Mouse (Mus musculus): ENCODE measurements around the gene Rbm3.

Rbm3 gene

DNA sequence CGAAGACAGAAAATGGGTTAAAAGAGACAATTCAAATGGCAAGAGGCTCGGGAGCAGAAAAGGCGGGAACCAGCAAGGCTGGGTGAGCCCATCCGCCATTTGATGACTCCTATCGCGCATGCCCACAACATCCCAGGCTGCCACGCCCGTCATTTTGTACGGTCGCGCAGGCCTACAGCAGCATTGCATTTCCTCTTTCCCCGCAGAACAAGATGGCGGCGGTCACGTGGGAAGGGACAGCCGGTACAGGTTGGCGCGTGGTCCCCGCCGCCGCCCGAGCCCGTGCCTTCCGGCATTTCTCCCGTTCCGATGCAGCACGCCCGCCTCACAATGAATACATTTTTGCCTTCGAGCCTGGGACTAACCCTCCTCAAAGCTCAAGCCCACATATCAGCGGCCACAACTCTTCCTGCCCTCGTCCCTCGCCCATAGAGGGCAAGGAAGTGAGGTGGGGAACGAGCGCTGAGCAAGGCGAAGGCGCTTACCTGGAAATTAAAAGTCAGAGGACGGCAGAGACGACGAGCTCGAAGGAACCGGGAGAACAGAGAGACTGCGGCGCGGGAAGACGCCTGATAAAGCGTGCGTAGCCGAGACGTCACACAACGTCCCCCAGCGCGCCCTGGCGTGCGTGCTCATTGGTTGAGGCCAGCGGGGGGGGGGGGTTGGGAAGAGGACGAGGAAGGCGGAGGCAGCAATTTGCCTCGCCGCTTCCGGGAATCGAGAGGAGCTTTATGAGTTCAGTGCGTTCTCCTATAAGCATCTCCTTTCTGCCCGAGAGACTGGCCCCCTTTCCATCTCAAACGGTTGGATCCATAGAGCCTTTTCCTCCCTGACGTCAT, at the start of gene Rbm3:
TSS of gene Rbm3 (minus strand) at position 728 of the 839 bp plus-strand sequence.
- in situ Hi-C loops (cut with MboI, MseI), result no loop called here

GRCm38 (mm10) chrX:8193419-8193723, 47.7 kb upstream of the Rbm3 start, which contains the start of gene Ebp:
Gene Ebp, minus strand, starts transcription at chrX:8193512.
- in situ Hi-C loops (cut with MboI, MseI), result loop anchor here (10.0 kb wide), 1 partner anchor 441 kb away; no protein-coding TSS in a partner anchor

GRCm38 (mm10) chrX:8192640-8193418, 47.1 kb upstream of the Rbm3 start:
- in situ Hi-C loops (cut with MboI, MseI), result loop anchor here (10.0 kb wide), 1 partner anchor 442 kb away; no protein-coding TSS in a partner anchor

DNA sequence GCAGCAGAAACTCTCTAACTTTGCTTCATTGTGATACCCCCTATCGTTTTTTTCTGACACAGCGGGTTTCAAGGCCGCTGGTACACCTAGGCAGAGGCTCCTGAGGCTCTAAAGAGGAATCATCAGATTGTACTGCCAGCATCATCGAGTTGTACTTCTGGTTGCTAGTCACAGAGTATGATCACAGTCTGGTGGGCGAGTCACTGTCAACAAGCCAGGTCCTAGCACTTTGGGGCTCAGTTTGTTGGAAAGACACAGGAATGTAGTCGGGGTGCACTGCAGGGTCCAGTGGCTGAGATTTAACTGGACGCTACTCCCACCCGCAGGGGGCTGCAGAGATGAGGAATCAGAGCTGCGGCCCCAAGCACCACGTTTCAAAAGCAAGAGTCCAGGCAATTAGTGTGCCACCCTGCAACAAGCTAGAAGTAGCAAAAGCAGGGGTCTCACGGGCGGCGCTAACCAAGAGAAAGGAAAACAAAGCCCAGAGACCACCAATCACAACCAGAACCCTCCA, 46.5 kb upstream of the Rbm3 start:
- in situ Hi-C loops (cut with MboI, MseI), result loop anchor here (10.0 kb wide), 1 partner anchor 443 kb away; no protein-coding TSS in a partner anchor

- in situ Hi-C loops (cut with MboI, MseI), result no loop called here
These were observed 37.3 kb upstream of the Rbm3 start for GRCm38 (mm10) chrX:8182871-8183540.

GRCm38 (mm10) chrX:8179646-8180045, 34.0 kb upstream of the Rbm3 start:
- in situ Hi-C loops (cut with MboI, MseI), result no loop called here

- in situ Hi-C loops (cut with MboI, MseI), result no loop called here
These were observed 33.2 kb upstream of the Rbm3 start for GRCm38 (mm10) chrX:8178871-8179270.

GRCm38 (mm10) chrX:8175504-8176385, 30.1 kb upstream of the Rbm3 start, which contains the start of gene Tbc1d25:
Gene Tbc1d25, minus strand, starts transcription at chrX:8176181.
- in situ Hi-C loops (cut with MboI, MseI), result no loop called here

DNA sequence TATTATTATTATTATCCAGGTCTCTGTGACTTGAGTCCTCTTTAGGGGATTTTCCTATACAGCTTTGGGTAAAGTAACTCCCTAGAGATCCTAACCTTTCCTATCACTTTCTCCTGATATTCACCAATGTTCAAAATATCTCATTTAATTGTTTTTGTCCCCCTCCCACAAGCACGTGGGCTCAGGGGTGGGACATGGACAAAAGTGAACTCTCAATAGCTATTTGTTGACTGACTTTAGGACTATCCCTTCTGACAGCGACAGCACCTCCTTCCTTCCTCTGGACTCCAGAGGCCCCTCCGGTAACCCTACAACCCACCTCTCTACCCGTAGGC, 29.5 kb upstream of the Rbm3 start:
- in situ Hi-C loops (cut with MboI, MseI), result no loop called here

GRCm38 (mm10) chrX:8167716-8168647, 22.3 kb upstream of the Rbm3 start:
- in situ Hi-C loops (cut with MboI, MseI), result no loop called here

DNA sequence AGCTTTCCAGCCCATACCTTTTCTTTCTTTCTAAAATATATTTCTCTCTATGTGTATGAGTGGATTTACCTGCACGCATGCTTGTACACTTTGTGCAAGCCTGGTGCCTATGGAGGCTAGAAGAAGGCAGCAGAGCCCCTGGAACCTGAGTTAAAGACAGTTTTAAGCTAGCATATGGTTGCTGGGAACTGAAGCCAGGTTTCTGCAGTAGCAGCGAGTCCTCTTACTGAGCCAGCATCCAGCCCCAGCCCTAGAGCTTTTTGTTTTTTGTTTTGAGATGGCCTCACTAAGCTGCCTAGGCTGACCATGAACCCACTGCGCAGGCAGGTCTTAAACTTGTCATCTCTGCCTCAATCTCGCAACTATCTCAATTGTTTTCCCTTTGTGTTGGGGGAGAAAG, 18.8 kb upstream of the Rbm3 start:
- in situ Hi-C loops (cut with MboI, MseI), result no loop called here

- in situ Hi-C loops (cut with MboI, MseI), result no loop called here
These were observed 17.4 kb upstream of the Rbm3 start for GRCm38 (mm10) chrX:8163076-8163475.

DNA sequence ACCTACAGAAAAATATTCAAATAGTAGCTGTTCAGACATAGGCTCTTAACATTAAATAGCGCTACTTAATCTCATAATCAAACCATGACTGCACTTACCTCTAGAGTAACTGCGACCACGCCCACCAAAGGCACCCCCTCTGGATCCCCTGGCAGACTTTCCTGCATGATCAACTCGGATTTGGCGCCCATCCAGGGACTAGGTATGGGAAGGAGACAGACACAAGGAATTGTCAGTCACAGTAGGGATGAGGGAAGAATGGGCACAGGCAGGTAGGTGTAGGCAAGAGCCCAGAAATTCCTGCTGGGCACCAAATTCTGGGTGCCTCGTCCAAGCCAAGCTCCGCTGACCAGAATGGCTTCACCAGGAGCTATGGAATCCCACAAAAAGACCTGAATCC, 1.9 kb downstream of the Rbm3 start:
- in situ Hi-C loops (cut with MboI, MseI), result no loop called here

DNA sequence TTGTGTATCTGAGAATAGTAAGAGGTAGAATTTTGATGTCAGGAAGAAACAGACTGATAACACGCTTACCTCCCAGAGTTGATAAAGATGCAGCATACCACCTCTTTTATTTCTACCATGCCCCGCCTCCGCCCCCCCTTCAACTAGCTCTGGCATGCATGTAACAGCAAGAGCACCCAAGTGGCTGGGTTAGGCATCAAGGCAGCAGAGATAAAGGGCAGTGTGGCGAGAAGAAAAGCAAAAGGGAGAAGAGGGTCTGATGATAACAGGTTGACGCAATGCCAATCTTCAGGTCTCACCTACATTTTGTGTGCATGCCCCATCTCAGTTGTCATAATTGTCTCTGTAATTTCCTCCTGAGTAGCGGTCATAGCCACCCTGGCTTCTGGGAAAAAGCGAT, 2.7 kb downstream of the Rbm3 start:
- in situ Hi-C loops (cut with MboI, MseI), result no loop called here

DNA sequence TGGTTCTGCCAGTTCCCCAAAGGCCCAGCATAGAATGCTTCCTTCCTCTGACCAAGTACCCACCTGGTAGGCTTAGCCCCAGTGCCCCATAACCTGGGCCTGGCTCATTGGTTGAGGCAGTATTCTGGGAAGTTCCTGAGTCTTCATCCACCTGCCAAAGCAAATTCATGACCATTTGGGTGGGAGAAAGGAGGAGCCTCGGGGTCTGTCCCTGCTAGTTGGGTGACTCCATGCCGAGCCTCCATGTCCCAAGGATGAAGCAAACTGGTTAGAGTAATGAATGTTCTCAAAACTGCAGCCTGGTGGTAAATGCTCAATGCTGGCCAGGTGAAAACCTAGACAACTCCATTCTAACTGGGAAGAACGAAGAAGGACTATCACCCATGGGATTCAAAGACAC, 4.6 kb downstream of the Rbm3 start:
- in situ Hi-C loops (cut with MboI, MseI), result no loop called here

DNA sequence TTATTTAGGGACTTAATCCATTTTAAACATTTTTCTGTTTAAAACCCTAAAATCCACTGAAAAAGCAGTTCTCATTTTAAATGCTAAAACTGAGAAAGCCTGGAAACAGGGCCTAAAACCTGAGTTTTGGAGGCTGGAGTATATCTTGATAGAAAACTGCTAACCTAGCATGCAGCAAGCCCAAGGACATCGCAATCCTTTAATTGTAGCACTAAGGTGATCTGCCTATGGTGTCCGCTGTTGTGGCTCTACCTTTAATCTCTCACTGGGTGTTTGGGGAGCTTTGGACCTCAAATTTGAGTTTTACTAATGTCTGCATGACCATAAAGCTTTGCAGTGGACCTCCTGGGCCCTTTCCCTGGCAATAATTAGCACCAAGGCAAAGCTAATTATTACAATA, 5.2 kb downstream of the Rbm3 start:
- in situ Hi-C loops (cut with MboI, MseI), result no loop called here

GRCm38 (mm10) chrX:8139480-8139879, 6.2 kb downstream of the Rbm3 start:
- in situ Hi-C loops (cut with MboI, MseI), result no loop called here

- in situ Hi-C loops (cut with MboI, MseI), result no loop called here
These were observed 9.8 kb downstream of the Rbm3 start for GRCm38 (mm10) chrX:8135886-8136285.

- in situ Hi-C loops (cut with MboI, MseI), result no loop called here
These were observed 13.4 kb downstream of the Rbm3 start, which contains the start of gene Wdr13 for GRCm38 (mm10) chrX:8132017-8132976. Gene Wdr13, minus strand, starts transcription at chrX:8132892.
